Comparison of ENCODE assay signal across 34 mouse cellular contexts in genomic region chr19:17283317-17283716, GRCm38 (mm10).
"Had no signal": no experiment of that assay in that cellular context is flagged by ENCODE, and none has a peak within 500 bp of the region (broad histone marks: within the 10 kb centered on the region; RNA-seq: fewer than 3 reads in every experiment).

No protein-coding gene starts in this region.

- ATAC-seq: hindbrain, embryonic 16.5 days; hindbrain, postnatal 0 days; inflammation-experienced regulatory T-cells, adult 6 months; intestine, embryonic 15.5 days; intestine, embryonic 16.5 days; intestine, postnatal 0 days had no signal

- H3K4me3 ChIP-seq: heart, adult 2 months; heart, embryonic 10.5 days; heart, embryonic 12.5 days; heart, embryonic 13.5 days; heart, embryonic 15.5 days; hindbrain, embryonic 10.5 days; hindbrain, embryonic 12.5 days; hindbrain, embryonic 13.5 days; hindbrain, embryonic 15.5 days; intestine, embryonic 15.5 days; kidney, embryonic 15.5 days; layer of hippocampus, adult 2 months had no signal

- H3K9ac ChIP-seq: heart, embryonic 12.5 days; heart, embryonic 13.5 days; heart, embryonic 15.5 days; hindbrain, embryonic 12.5 days; hindbrain, embryonic 13.5 days; hindbrain, embryonic 14.5 days; hindbrain, embryonic 15.5 days; intestine, embryonic 15.5 days; kidney, embryonic 15.5 days had no signal

- H3K27ac ChIP-seq: heart, adult 2 months; heart, embryonic 10.5 days; heart, embryonic 13.5 days; heart, embryonic 15.5 days; hindbrain, embryonic 10.5 days; hindbrain, embryonic 12.5 days; hindbrain, embryonic 13.5 days; hindbrain, embryonic 14.5 days; hindbrain, embryonic 15.5 days; hindbrain, postnatal 0 days; intestine, embryonic 15.5 days; kidney, embryonic 15.5 days; kidney, postnatal 0 days; layer of hippocampus, adult 2 months had no signal

- H3K4me2 ChIP-seq: heart, embryonic 11.5 days; heart, embryonic 12.5 days; heart, embryonic 13.5 days; heart, embryonic 15.5 days; hindbrain, embryonic 12.5 days; hindbrain, embryonic 13.5 days; hindbrain, embryonic 14.5 days; hindbrain, embryonic 15.5 days; intestine, embryonic 15.5 days; kidney, embryonic 15.5 days had no signal

- H3K4me1 ChIP-seq: heart, embryonic 10.5 days; hindbrain, embryonic 12.5 days; hindbrain, embryonic 13.5 days; hindbrain, embryonic 15.5 days; intestine, embryonic 15.5 days; kidney, embryonic 15.5 days had no signal

- H3K27me3 ChIP-seq: heart, embryonic 12.5 days; heart, embryonic 15.5 days; hindbrain, embryonic 12.5 days; hindbrain, embryonic 13.5 days; hindbrain, embryonic 15.5 days; intestine, embryonic 15.5 days; kidney, embryonic 15.5 days had no signal

- DNase-seq: heart, adult 18-20 months; heart, adult 2 months; heart, postnatal 10 days; heart, postnatal 14 days; heart, postnatal 36 days; heart, postnatal 4 days; kidney, adult 11 months; kidney, adult 18-20 months; kidney, adult 8-10 months; kidney, postnatal 10 days; kidney, postnatal 14 days; kidney, postnatal 25 days; kidney, postnatal 4 days; layer of hippocampus, adult 9-11 months; layer of hippocampus, postnatal 36 days had no signal

- H3K36me3 ChIP-seq: heart, embryonic 10.5 days; heart, embryonic 12.5 days; heart, embryonic 13.5 days; heart, embryonic 15.5 days; hindbrain, embryonic 10.5 days; hindbrain, embryonic 12.5 days; hindbrain, embryonic 13.5 days; hindbrain, embryonic 15.5 days; intestine, embryonic 15.5 days; kidney, embryonic 15.5 days had no signal

- H3K9me3 ChIP-seq: heart, embryonic 10.5 days; heart, embryonic 12.5 days; heart, embryonic 13.5 days; heart, embryonic 15.5 days; hindbrain, embryonic 10.5 days; hindbrain, embryonic 12.5 days; hindbrain, embryonic 13.5 days; hindbrain, embryonic 15.5 days; intestine, embryonic 15.5 days; kidney, embryonic 15.5 days had no signal
